Mouse (Mus musculus) midbrain, embryonic 10.5 days (tissue): ENCODE measurements around the gene Olfr718-ps1. TPM values are rescaled to one million over a fixed set of nuclear protein-coding genes. Genes with fewer than 3 reads are reported as not detected.
A peak's percentile ranks its signal among the peaks of the same experiment; 100 is the strongest.

Experiments used
- DNase-seq: peaks from one replicate; pipeline ENCODE4 v3.0.0-alpha.2; 2017; ENCODE audit warnings: low spot score
- H3K27ac ChIP-seq: fragments of 300-500 bp; sonication (generic); replicated peaks from 2 replicates; pipeline ENCODE4 v1.5.1; 2016; ENCODE audit warnings: mild to moderate bottlenecking
- H3K27me3 ChIP-seq: fragments of 300-500 bp; sonication (generic); 2 replicates; pipeline ENCODE4 v1.6.1; 2016; ENCODE audit warnings: low read depth, mild to moderate bottlenecking; ENCODE audit not compliant: poor library complexity, severe bottlenecking
- H3K36me3 ChIP-seq: fragments of 300-500 bp; sonication (generic); 2 replicates; pipeline ENCODE4 v1.6.1; 2016; ENCODE audit warnings: mild to moderate bottlenecking, moderate library complexity
- H3K4me1 ChIP-seq: fragments of 300-500 bp; sonication (generic); 2 replicates; pipeline ENCODE4 v1.6.1; 2016
- H3K4me3 ChIP-seq: fragments of 300-500 bp; sonication (generic); 2 replicates; pipeline ENCODE4 v1.5.1; 2016; ENCODE audit warnings: mild to moderate bottlenecking, moderate library complexity
- H3K9me3 ChIP-seq: fragments of 300-500 bp; sonication (generic); replicated peaks from 2 replicates; pipeline ENCODE4 v1.6.1; 2016; ENCODE audit warnings: mild to moderate bottlenecking
- WGBS: fragments of 180-500 bp; shearing (Covaris S2); methylation state at CpG from one replicate; pipeline ENCODE4 v1.1.7; 2016; 5-methylcytosine and 5-hydroxymethylcytosine counted together
- polyA plus RNA-seq: library from polyadenylated mRNA; unstranded; fragments of >200 nt; fragmentation: Nextera tagmentation; extraction: Ambion mirVana; gene quantifications from 2 replicates; pipeline ENCODE4 v1.2.1, GENCODE M21; 2016

Gene Olfr718-ps1
- polyA plus RNA-seq, 1 experiment from 2014 or later, result not detected

- Histone ChIP-seq H3K9me3 (peaks cover 7% of the 10 kb centered on the region), H3K27me3 (no peaks in the 10 kb centered on the region), H3K36me3 (no peaks in the 10 kb centered on the region), H3K4me3 (no peak overlapping the region), H3K27ac (no peak overlapping the region; the same call in 1 of the 2 replicates), H3K4me1 (peaks cover 9% of the 10 kb centered on the region)
- no peak for DNase-seq
- 55% methylated on average over 7 of the region's 7 CpGs for WGBS
Observed at GRCm38 (mm10) chr5:143125601-143126000, 21.8 kb downstream of the Olfr718-ps1 start.

- Histone ChIP-seq H3K4me1 (peaks cover 9% of the 10 kb centered on the region), H3K9me3 (peaks cover 7% of the 10 kb centered on the region), H3K36me3 (no peaks in the 10 kb centered on the region), H3K27ac (no peak overlapping the region), H3K4me3 (no peak overlapping the region), H3K27me3 (no peaks in the 10 kb centered on the region)
- no peak for DNase-seq
- 70% methylated on average over 4 of the region's 4 CpGs for WGBS
Observed at GRCm38 (mm10) chr5:143124805-143125378, 22.5 kb downstream of the Olfr718-ps1 start.

GRCm38 (mm10) chr5:143122673-143123072 is 24.7 kb downstream of the Olfr718-ps1 start:
- H3K9me3 ChIP-seq, result no peaks in the 10 kb centered on the region
- no peak overlapping the region for H3K4me3 ChIP-seq
- H3K4me1 ChIP-seq, result peaks cover 9% of the 10 kb centered on the region
- no peaks in the 10 kb centered on the region for H3K27me3 ChIP-seq
- no peak for DNase-seq
- H3K36me3 ChIP-seq, result no peaks in the 10 kb centered on the region
- H3K27ac ChIP-seq, result no peak overlapping the region
- 46% methylated on average over 1 of the region's 1 CpGs for WGBS

DNA sequence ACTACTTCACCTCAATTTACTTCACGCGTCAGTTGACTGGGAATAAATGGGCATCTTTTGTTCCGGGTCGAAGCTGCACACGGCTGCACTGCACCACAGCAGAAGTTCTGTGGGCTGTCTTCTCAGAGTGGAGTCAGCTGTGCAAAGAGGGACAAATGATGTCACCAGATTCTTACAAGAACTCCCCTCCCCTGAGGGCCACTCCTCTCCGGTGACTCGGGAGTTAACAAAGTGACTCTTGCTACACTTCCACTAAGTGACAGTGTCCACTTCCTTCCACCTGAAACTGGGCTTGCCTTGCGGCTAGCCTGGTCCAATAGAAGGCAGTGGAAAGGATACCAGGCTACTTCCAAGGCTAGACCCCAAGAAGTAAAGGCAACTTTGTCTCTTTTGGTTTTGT is 25.3 kb downstream of the Olfr718-ps1 start:
- H3K27ac ChIP-seq, result no peak overlapping the region
- WGBS, result 86% methylated on average over 8 of the region's 8 CpGs
- no peaks in the 10 kb centered on the region for H3K27me3 ChIP-seq
- no peaks in the 10 kb centered on the region for H3K36me3 ChIP-seq
- peaks cover 3% of the 10 kb centered on the region; the same call in 1 of the 2 replicates for H3K9me3 ChIP-seq
- DNase-seq, result no peak
- H3K4me3 ChIP-seq, result no peak overlapping the region
- H3K4me1 ChIP-seq, result peaks cover 9% of the 10 kb centered on the region

DNA sequence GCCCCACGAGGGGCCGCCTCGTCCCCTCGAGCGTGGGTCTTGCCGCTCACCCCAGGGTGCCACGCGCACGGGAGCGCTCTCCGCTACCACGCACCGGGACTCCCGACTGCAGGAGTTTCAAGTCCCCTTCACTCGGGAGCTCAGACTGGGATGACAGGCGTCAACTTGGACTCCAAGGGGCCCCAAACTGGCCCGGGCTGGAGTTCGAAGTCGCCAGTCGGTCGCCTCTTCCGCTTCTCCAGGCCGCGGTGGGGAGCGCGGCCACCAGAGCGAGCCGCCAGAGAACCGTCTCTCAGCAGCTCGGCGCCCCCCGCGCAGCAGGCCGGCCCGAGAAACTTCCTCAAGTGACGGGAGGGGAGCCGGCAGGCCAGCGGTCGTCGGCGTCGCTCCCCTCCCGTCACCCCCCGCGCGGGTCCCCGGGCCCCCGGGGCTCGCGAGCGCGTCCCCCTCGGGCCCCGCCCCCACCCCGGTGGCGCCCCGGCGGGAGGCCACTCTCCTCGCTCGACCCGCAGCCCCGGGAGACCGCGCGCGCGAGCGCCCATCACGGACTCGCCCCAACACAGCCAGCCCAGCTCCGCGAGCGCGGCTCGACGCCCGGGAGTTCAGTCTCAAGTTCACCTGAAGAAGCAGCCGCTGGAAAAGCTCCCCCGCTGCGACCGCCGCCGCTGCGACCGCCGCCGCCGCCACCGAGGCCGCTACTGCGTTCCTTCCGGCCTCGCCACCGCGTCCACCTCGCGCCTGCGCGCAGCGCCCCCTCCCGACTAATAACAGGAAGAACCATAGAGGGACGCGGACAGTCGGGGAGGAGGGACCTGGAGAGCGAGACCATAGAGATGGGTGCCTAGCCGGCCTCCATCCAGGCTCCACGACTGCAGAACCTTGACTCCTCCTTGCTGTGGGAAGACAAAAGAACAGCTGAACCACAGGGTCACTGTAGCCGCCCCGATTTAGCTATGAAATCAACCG is 34.8 kb downstream of the Olfr718-ps1 start, which contains the start of gene Rnf216:
Gene Rnf216, minus strand, starts transcription at position 714 of the 966 bp plus-strand sequence.
- Histone ChIP-seq H3K4me3 (peak within 1 kb of the TSS; percentile 68), H3K36me3 (peaks cover 19% of the 10 kb centered on the region), H3K4me1 (peaks cover 23% of the 10 kb centered on the region), H3K9me3 (peaks cover 2% of the 10 kb centered on the region; the same call in 1 of the 2 replicates), H3K27me3 (no peaks in the 10 kb centered on the region), H3K27ac (peak within 1 kb of the TSS; percentile 94)
- 1% methylated on average over 107 of the region's 110 CpGs for WGBS
- peak; percentile 93 for DNase-seq

DNA sequence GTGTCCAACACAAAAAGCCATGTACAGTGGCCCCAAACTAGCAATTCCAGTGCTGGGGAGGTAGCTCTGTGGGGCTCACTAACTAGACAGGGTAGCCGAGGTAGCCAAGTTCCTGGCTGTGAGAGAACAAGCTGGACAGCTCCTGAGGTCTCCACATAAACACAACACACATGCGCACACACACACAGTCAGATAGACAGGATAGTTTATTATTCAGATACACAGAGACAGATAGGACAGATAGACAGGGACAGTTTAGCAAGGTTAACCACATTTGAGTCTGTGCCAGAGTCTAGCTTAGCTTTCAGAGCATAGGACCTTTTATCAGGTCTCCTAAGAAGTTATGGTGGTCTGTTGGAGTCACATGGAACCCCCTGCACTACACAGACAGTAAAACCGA is 40.5 kb downstream of the Olfr718-ps1 start:
- peaks cover 22% of the 10 kb centered on the region for H3K36me3 ChIP-seq
- no peak overlapping the region for H3K4me3 ChIP-seq
- no peaks in the 10 kb centered on the region for H3K27me3 ChIP-seq
- H3K4me1 ChIP-seq, result peaks cover 14% of the 10 kb centered on the region
- WGBS, result 91% methylated on average over 3 of the region's 3 CpGs
- no peaks in the 10 kb centered on the region for H3K9me3 ChIP-seq
- H3K27ac ChIP-seq, result no peak overlapping the region
- DNase-seq, result no peak

GRCm38 (mm10) chr5:143103231-143103630 is 44.1 kb downstream of the Olfr718-ps1 start:
- Histone ChIP-seq H3K27ac (no peak overlapping the region), H3K27me3 (no peaks in the 10 kb centered on the region), H3K4me1 (peaks cover 4% of the 10 kb centered on the region; the same call in 1 of the 2 replicates), H3K36me3 (0 out of 2 replicates have a peak, but pooled peaks cover 2% of the 10 kb centered on the region), H3K9me3 (no peaks in the 10 kb centered on the region), H3K4me3 (no peak overlapping the region)
- WGBS, result 94% methylated on average over 2 of the region's 2 CpGs
- DNase-seq, result no peak

GRCm38 (mm10) chr5:143101626-143102025 is 45.8 kb downstream of the Olfr718-ps1 start:
- Histone ChIP-seq H3K4me3 (no peak overlapping the region), H3K9me3 (no peaks in the 10 kb centered on the region), H3K36me3 (peaks cover 10% of the 10 kb centered on the region), H3K4me1 (peaks cover 4% of the 10 kb centered on the region; the same call in 1 of the 2 replicates), H3K27me3 (no peaks in the 10 kb centered on the region), H3K27ac (no peak overlapping the region)
- no peak for DNase-seq
- 83% methylated on average over 1 of the region's 1 CpGs for WGBS

DNA sequence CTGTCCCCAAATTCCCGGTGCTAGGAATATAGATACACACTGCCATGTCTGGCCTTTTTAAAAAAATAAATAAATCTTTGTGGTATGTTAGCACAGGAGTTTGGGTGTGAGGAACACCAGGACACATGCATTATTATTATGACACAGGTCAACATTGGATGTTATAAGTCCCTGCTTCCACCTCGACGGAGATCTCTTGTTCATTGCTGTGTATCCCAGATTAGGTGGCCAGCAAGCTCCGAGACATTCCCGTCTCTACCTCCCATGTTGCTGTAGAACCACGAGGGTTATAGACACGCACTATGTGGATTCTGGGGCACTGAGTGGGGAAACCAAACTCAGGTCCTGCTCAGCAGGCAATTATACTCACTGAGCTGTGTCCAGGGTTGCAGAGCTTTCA is 52.1 kb downstream of the Olfr718-ps1 start:
- Histone ChIP-seq H3K4me1 (peaks cover 4% of the 10 kb centered on the region; the same call in 1 of the 2 replicates), H3K27ac (no peak overlapping the region), H3K4me3 (no peak overlapping the region), H3K27me3 (no peaks in the 10 kb centered on the region), H3K36me3 (peaks cover 62% of the 10 kb centered on the region), H3K9me3 (no peaks in the 10 kb centered on the region)
- no peak for DNase-seq
- WGBS, result 93% methylated on average over 7 of the region's 7 CpGs

DNA sequence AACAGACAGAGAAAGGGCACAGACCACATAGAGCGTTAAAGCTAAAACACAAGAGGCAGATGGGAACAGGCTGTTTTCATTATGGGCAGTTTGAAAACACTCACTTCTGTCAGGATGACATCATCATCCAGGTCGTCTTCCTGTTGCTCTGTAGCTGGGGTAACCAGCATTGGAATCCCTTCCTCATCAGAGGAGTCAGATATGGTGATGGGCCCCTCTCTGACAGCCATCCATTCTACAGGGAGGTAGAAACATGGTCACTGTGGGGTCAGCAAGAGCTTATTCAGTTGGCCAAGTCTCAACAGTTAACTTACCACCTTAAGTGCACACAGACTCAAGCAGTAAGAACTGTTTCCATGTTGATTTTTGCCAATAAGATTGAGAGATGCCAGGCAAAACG is 54.5 kb downstream of the Olfr718-ps1 start:
- H3K27me3 ChIP-seq, result no peaks in the 10 kb centered on the region
- H3K4me1 ChIP-seq, result no peaks in the 10 kb centered on the region
- no peak for DNase-seq
- H3K4me3 ChIP-seq, result no peak overlapping the region
- peaks cover 83% of the 10 kb centered on the region for H3K36me3 ChIP-seq
- WGBS, result 68% methylated on average over 3 of the region's 3 CpGs
- no peak overlapping the region for H3K27ac ChIP-seq
- no peaks in the 10 kb centered on the region for H3K9me3 ChIP-seq

DNA sequence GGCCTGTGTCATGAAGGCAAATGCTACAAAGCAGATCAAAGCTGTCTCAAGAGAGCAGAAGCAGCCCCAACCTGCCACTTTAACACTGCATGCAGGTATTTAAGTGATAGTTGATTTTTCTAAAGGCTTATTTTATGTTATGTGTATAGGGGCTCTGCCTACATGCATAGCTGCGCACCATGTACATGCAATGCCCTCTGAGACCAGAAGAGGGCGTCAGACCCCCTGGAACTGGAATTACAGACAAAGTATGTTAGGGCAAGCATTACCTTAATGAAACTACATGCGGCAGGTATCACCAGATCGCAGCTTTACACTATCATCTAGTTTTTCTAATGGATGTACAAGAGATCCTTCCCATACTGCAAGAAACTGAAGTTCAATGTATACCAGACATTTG is 62.5 kb downstream of the Olfr718-ps1 start:
- Histone ChIP-seq H3K27me3 (no peaks in the 10 kb centered on the region), H3K36me3 (peaks cover 96% of the 10 kb centered on the region), H3K9me3 (no peaks in the 10 kb centered on the region), H3K27ac (no peak overlapping the region), H3K4me3 (no peak overlapping the region), H3K4me1 (no peaks in the 10 kb centered on the region)
- WGBS, result 69% methylated on average over 4 of the region's 4 CpGs
- peak; percentile 21 for DNase-seq
